Mouse (Mus musculus) adrenal gland, postnatal 10 days (tissue): ENCODE measurements around the gene Gpx3. TPM values are rescaled to one million over a fixed set of nuclear protein-coding genes. Genes with fewer than 3 reads are reported as not detected.

ENCODE experiments used
- DNase-seq: peaks from one replicate; pipeline ENCODE4 v3.0.0; 2021; ENCODE audit warnings: mixed read lengths
- total RNA-seq, 2 experiments: library from RNA; stranded (reverse); gene quantifications; 2 replicates each; pipeline ENCODE4 v1.2.3; 2021

The Gpx3 gene
- total RNA-seq, 2 experiments from 2014 or later: 116 to 123 TPM

- no peak for DNase-seq
These were observed 22.3 kb upstream of the Gpx3 start for GRCm38 (mm10) chr11:54879922-54880321.

DNA sequence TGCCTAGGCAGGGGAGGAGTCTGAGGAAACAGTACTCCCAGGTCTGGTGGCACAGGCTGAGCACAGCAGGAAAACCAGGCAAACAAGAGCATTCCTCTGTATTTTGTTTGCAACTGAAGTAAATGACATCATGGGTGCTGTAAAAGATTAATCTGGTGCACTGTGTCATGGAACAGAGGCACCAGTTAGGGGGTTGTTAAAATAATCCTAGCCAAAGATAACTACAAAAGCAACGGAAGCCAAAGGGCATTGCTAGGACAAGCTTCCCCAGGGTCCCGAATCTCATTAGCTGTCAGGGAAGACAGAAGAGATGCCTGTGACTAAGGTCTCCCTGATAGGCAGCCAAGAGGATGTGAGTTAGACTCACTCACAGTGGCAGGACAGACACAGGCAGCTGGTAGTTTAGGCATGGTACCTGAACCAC lies 21.2 kb upstream of the Gpx3 start:
- peak; percentile 36 for DNase-seq

GRCm38 (mm10) chr11:54882671-54883070 lies 19.6 kb upstream of the Gpx3 start:
- DNase-seq: peak; percentile 75

GRCm38 (mm10) chr11:54884197-54884828 lies 17.9 kb upstream of the Gpx3 start:
- DNase-seq: no peak

- peak; percentile 74 for DNase-seq
These were observed 17.3 kb upstream of the Gpx3 start for GRCm38 (mm10) chr11:54884937-54885336.

DNA sequence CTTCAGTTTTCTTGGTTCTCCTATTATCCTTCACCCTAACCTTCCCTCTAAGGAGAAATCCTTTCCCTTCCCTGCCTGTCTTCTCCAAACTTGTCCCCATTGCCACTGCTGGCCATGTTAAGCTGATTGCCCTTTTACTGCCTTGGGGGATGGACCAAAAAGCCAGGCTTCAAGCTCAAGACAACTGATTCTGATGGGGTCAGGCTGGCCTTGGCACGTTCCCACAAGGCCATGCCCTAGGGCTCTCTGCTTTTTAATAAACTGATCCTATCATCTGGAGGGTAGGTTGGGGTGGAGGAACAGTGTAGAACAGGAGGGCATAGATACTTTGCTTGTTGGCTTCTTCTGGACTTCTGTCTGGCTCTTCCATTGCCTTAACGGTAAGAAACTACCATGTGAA lies 16.8 kb upstream of the Gpx3 start:
- no peak for DNase-seq

GRCm38 (mm10) chr11:54887927-54888326 lies 14.3 kb upstream of the Gpx3 start:
- DNase-seq: no peak

GRCm38 (mm10) chr11:54891341-54891740 lies 10.9 kb upstream of the Gpx3 start:
- no peak for DNase-seq

GRCm38 (mm10) chr11:54892091-54892490 lies 10.2 kb upstream of the Gpx3 start:
- no peak for DNase-seq

GRCm38 (mm10) chr11:54894589-54894988 lies 7.7 kb upstream of the Gpx3 start:
- DNase-seq: no peak

DNA sequence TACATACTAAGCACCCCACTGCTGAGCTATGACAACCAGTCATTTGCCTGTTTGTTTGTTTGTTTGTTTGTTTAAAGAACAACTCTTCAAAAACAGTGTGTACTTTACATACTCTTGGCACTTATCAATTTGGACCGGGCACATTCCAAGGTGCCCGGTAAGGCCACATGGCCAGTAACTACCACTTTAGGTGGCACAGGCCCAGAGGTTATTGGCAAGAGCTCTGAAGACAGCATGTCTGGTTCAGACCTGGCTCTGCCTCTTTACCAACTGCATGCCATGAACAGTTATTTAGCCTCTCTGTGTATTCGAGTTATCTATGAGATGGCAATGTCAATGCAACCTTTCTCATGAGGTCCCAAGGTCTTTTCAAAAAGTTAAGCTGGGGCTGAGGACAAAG lies 5.6 kb upstream of the Gpx3 start:
- DNase-seq: peak; percentile 73

DNA sequence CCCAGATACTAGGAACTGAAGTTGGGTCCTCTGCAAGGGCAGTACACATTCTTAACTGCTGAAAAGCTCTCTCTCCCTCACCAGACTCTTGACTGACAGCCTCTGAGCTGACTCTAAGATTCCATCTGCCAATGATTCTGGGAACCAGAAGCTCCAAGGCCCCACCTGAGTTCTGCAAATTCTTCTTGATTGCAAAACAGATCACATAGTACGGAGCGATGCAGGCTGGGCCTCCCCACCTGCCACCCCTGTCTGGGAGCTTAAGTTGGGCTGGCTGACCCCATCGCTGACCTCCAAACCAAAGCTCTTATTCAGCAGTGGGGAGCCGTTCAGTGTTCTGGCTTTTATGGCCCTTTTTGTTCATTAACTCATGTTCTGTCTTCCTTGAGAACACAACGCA lies 4.8 kb upstream of the Gpx3 start:
- no peak for DNase-seq

DNA sequence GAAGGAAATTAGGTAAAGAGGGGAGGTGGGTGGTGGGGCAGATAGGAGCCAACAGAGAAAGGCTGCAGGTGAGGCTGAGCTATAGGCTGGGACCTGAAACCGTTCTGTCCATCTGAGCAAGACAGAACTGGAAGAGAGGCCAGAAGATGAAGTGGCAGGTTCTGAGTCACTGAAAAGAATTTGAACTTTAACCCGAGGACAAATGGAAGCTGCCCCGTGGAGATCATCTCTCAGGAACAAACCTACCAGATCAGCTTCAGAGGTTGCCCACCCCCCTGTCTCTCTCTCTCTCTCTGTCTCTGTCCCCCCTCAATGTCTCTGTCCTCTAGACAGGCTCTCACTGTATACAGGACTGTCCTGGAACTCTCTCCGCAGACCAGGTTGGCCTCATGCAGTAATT lies 2.6 kb upstream of the Gpx3 start:
- no peak for DNase-seq

- DNase-seq: no peak
These were observed 1.1 kb downstream of the Gpx3 start for GRCm38 (mm10) chr11:54903339-54903738.

GRCm38 (mm10) chr11:54903940-54904706 lies 1.9 kb downstream of the Gpx3 start:
- no peak for DNase-seq

- no peak for DNase-seq
These were observed 2.8 kb downstream of the Gpx3 start for GRCm38 (mm10) chr11:54905086-54905485.

DNA sequence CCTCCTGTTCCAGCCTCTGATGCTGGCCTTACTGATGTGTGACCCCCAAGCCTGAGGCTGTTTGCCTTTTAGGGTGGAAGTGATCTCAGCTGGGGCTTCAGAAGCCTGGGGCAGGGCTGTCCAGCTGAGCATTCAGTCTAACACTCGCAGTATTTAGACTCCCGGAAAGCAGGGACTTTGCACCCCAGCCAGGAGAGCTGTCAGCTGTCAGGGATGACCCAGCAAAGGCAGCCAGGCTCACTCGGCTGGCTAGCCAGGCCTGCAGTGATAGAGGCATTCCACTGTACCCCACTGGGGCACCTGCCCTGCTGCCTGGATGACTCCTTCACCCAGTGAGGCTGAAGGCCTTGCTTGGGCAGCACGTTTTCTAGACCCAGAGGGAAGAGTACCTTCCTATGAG lies 3.7 kb downstream of the Gpx3 start:
- DNase-seq: peak; percentile 27

DNA sequence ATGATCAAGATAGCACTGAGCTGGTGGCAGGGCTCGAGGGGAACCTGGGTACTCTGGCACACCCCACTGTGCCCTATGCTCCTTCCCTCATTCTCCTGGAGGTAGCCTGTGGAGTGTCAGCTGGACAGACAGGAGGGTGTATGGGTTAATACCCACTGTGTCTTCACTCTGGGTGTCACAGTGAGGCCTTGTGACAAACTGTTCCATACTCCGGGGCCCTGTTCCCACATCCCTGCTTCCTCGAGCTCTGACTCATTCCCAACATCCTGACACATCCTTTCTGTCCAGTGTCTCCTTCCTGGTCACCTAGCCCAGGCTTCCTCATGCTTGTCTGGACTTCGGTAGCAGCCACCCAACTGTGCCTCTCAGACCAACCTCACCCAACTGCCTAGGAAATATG lies 4.2 kb downstream of the Gpx3 start:
- peak; percentile 2 for DNase-seq

GRCm38 (mm10) chr11:54907259-54907658 lies 5.0 kb downstream of the Gpx3 start:
- no peak for DNase-seq

GRCm38 (mm10) chr11:54909273-54909672 lies 7.0 kb downstream of the Gpx3 start:
- no peak for DNase-seq

DNA sequence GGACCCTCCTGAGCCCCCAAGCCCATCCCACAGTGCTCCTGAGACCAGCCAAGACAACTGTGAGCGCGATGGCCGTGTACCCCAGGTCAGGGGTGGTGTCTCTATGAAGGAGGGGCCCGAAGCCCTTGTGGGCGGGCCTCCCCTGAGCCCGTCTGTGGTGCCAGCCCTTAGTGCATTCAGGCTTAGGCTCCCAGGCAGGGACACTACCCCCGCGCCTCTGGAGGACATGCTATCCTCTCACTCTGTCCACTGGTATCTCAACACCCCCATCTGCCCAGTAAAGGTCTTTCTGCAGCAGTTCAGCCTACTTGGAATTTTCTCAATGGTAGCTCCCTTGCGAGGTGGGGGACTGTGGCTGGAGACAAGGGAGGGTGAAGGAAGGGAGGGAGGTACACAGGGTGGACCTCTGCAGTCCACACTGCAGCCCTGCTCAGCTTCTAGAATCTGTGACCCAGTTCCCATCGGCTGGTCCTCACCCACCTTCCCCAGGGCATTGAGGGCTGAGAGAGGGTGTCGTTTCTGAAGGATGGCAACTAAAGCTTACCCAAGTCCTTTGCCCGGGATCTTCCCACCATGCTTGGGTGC lies 7.9 kb downstream of the Gpx3 start:
- no peak for DNase-seq

DNA sequence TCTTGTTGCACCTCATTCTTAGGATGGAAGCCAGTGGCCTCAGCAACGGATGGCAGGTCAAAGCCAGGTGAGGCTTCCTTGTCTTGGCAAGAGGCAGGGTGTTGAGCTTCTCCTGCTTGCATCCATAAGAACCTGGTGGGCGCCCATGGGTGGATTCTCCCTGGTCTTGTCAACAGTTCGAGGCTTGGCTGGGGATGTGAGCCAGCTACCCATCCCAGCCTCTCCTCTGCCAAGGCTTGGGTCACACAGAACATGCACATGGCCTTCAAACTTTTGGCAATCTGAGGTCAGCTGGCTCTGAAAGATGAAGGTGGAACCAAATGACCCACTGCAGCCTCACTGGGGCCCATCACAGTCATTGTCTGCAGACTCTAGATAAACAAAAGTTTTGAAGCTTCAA lies 8.9 kb downstream of the Gpx3 start:
- DNase-seq: no peak

GRCm38 (mm10) chr11:54911671-54912502 lies 9.6 kb downstream of the Gpx3 start:
- no peak for DNase-seq
